Mouse (Mus musculus) left cerebral cortex, adult 8-10 months (tissue): ENCODE data around the gene Gpn3. TPM values are rescaled to one million over a fixed set of nuclear protein-coding genes. Genes with fewer than 3 reads are reported as not detected.
"Not testable (repeated sequence)": the region's sequence is repeated elsewhere in the genome, so short reads cannot be mapped to it uniquely, and the experiment has no call there.

Experiments used
- DNase-seq, 2 experiments: peaks; one replicate each; pipeline ENCODE4 v3.0.0; 2022; ENCODE audit warnings: low spot score in 2 of 2
- total RNA-seq, 4 experiments: library from RNA; stranded (reverse); gene quantifications; 2 replicates each; pipeline ENCODE4 v1.2.4; 2022

The Gpn3 gene
- total RNA-seq, 4 experiments from 2014 or later: 21.8 to 24.8 (median 22.7) TPM

- no peak for DNase-seq
Measured at GRCm38 (mm10) chr5:122390006-122390405, 18.3 kb downstream of the Gpn3 start.

GRCm38 (mm10) chr5:122390671-122391070 is 19.0 kb downstream of the Gpn3 start:
- no peak for DNase-seq

GRCm38 (mm10) chr5:122391178-122391785 is 19.6 kb downstream of the Gpn3 start:
- DNase-seq: no peak

- DNase-seq: peak; percentile 84 to 89
Measured at GRCm38 (mm10) chr5:122391786-122392180, 20.1 kb downstream of the Gpn3 start, which contains the start of gene Arpc3. Gene Arpc3, plus strand, starts transcription at chr5:122391878.

- no peak for DNase-seq
Measured at GRCm38 (mm10) chr5:122392227-122393004, 20.7 kb downstream of the Gpn3 start.

GRCm38 (mm10) chr5:122393887-122394286 is 22.2 kb downstream of the Gpn3 start:
- peak in 1 of 2 experiments; percentile 59 for DNase-seq

GRCm38 (mm10) chr5:122396791-122397190 is 25.1 kb downstream of the Gpn3 start:
- no peak for DNase-seq

GRCm38 (mm10) chr5:122397495-122397894 is 25.8 kb downstream of the Gpn3 start:
- DNase-seq: no peak

- DNase-seq: no peak
Measured at GRCm38 (mm10) chr5:122399871-122400270, 28.2 kb downstream of the Gpn3 start.

- peak in 1 of 2 experiments; percentile 49 for DNase-seq
Measured at GRCm38 (mm10) chr5:122400628-122401302, 29.1 kb downstream of the Gpn3 start.

- DNase-seq: peak in 1 of 2 experiments; percentile 64
Measured at GRCm38 (mm10) chr5:122401303-122401640, 29.6 kb downstream of the Gpn3 start.

- no peak for DNase-seq
Measured at GRCm38 (mm10) chr5:122402160-122402559, 30.5 kb downstream of the Gpn3 start.

- DNase-seq: peak in 1 of 2 experiments; percentile 71
Measured at GRCm38 (mm10) chr5:122402772-122403171, 31.1 kb downstream of the Gpn3 start.

- no peak for DNase-seq
Measured at GRCm38 (mm10) chr5:122403362-122403761, 31.7 kb downstream of the Gpn3 start.

GRCm38 (mm10) chr5:122405537-122405936 is 33.9 kb downstream of the Gpn3 start:
- DNase-seq: no peak

GRCm38 (mm10) chr5:122409692-122410645 is 38.3 kb downstream of the Gpn3 start:
- DNase-seq: no peak

- no peak for DNase-seq
Measured at GRCm38 (mm10) chr5:122411892-122412291, 40.2 kb downstream of the Gpn3 start.

- no peak for DNase-seq
Measured at GRCm38 (mm10) chr5:122412826-122413225, 41.1 kb downstream of the Gpn3 start.

GRCm38 (mm10) chr5:122414351-122414750 is 42.7 kb downstream of the Gpn3 start:
- no peak for DNase-seq

- DNase-seq: no peak
Measured at GRCm38 (mm10) chr5:122415465-122415864, 43.8 kb downstream of the Gpn3 start.

- not testable (repeated sequence) for DNase-seq
Measured at GRCm38 (mm10) chr5:122420676-122421075, 49.0 kb downstream of the Gpn3 start.
